Mouse (Mus musculus): ENCODE measurements at regions not wholly inside any gene's neighbourhood (a gene's known extent, or its start where the extent isn't known, plus 50 kb on each side); places are given as distances from the start of the nearest gene placed in this dataset.
"Not testable (repeated sequence)": the region's sequence is repeated elsewhere in the genome, so short reads cannot be mapped to it uniquely, and the experiment has no call there.

GRCm38 (mm10) chr14:87799803-87800202, 383.4 kb downstream of the Tdrd3 start:
- ATAC-seq (ENCODE audit: low FRiP score, low TSS enrichment) = peak; percentile 85

GRCm38 (mm10) chr14:87809664-87810063, 393.2 kb downstream of the Tdrd3 start:
- ATAC-seq (ENCODE audit: low FRiP score, low TSS enrichment) = not testable (repeated sequence)

More at GRCm38 (mm10) chr14:87799803-87800202, 383.4 kb downstream of the Tdrd3 start:
- no peaks in the 10 kb centered on the region for H3K27me3 ChIP-seq (ENCODE audit: control insufficient read depth, insufficient read depth, low read length)
- 73% methylated on average over 1 of the region's 1 CpGs for WGBS
- H3K4me1 ChIP-seq (ENCODE audit: control insufficient read depth, insufficient read depth, low read length) = no peaks in the 10 kb centered on the region
- no peaks in the 10 kb centered on the region for H3K9me3 ChIP-seq (ENCODE audit: control insufficient read depth, low read length)
- no peaks in the 10 kb centered on the region for H3K36me3 ChIP-seq (ENCODE audit: control insufficient read depth, insufficient read depth, low read length)
- H3K4me2 ChIP-seq (replicated peaks; ENCODE audit: low read depth, low read length) = no peak overlapping the region
- no peak overlapping the region for H3K9ac ChIP-seq (ENCODE audit: low read depth, low read length)
- no peak overlapping the region for H3K4me3 ChIP-seq (ENCODE audit: low read length)
- no peak overlapping the region for H3K27ac ChIP-seq (ENCODE audit: low read depth, low read length)

GRCm38 (mm10) chr14:87844120-87844519, 427.7 kb downstream of the Tdrd3 start:
- Histone ChIP-seq H3K9ac (ENCODE audit: low read depth, low read length) (no peak overlapping the region), H3K4me3 (ENCODE audit: low read length) (no peak overlapping the region), H3K4me1 (ENCODE audit: control insufficient read depth, insufficient read depth, low read length) (no peaks in the 10 kb centered on the region), H3K27me3 (ENCODE audit: control insufficient read depth, insufficient read depth, low read length) (no peaks in the 10 kb centered on the region), H3K9me3 (ENCODE audit: control insufficient read depth, low read length) (no peaks in the 10 kb centered on the region), H3K27ac (ENCODE audit: low read depth, low read length) (no peak overlapping the region), H3K36me3 (ENCODE audit: control insufficient read depth, insufficient read depth, low read length) (no peaks in the 10 kb centered on the region), H3K4me2 (replicated peaks; ENCODE audit: low read depth, low read length) (no peak overlapping the region)
- no peak for ATAC-seq (ENCODE audit: low FRiP score, low TSS enrichment)
- WGBS = 81% methylated on average over 2 of the region's 2 CpGs

More at GRCm38 (mm10) chr14:87809664-87810063, 393.2 kb downstream of the Tdrd3 start:
- H3K36me3 ChIP-seq (ENCODE audit: control insufficient read depth, insufficient read depth, low read length); H3K4me3 ChIP-seq (ENCODE audit: low read length); H3K27me3 ChIP-seq (ENCODE audit: control insufficient read depth, insufficient read depth, low read length); H3K4me2 ChIP-seq (replicated peaks; ENCODE audit: low read depth, low read length); H3K9me3 ChIP-seq (ENCODE audit: control insufficient read depth, low read length); H3K27ac ChIP-seq (ENCODE audit: low read depth, low read length); H3K9ac ChIP-seq (ENCODE audit: low read depth, low read length); H3K4me1 ChIP-seq (ENCODE audit: control insufficient read depth, insufficient read depth, low read length): not testable (repeated sequence)
- WGBS = 97% methylated on average over 15 of the region's 15 CpGs

GRCm38 (mm10) chr14:87861486-87861885, 445.0 kb downstream of the Tdrd3 start:
- H3K9me3 ChIP-seq (ENCODE audit: control insufficient read depth, low read length) = no peaks in the 10 kb centered on the region
- WGBS = 86% methylated on average over 3 of the region's 3 CpGs
- H3K4me2 ChIP-seq (replicated peaks; ENCODE audit: low read depth, low read length) = no peak overlapping the region
- no peak overlapping the region for H3K27ac ChIP-seq (ENCODE audit: low read depth, low read length)
- H3K9ac ChIP-seq (ENCODE audit: low read depth, low read length) = no peak overlapping the region
- no peak for ATAC-seq (ENCODE audit: low FRiP score, low TSS enrichment)
- H3K4me3 ChIP-seq (ENCODE audit: low read length) = no peak overlapping the region
- no peaks in the 10 kb centered on the region for H3K36me3 ChIP-seq (ENCODE audit: control insufficient read depth, insufficient read depth, low read length)
- no peaks in the 10 kb centered on the region for H3K27me3 ChIP-seq (ENCODE audit: control insufficient read depth, insufficient read depth, low read length)
- no peaks in the 10 kb centered on the region for H3K4me1 ChIP-seq (ENCODE audit: control insufficient read depth, insufficient read depth, low read length)

GRCm38 (mm10) chr14:87864388-87865215, 448.2 kb downstream of the Tdrd3 start:
- Histone ChIP-seq H3K4me1 (ENCODE audit: control insufficient read depth, insufficient read depth, low read length) (no peaks in the 10 kb centered on the region), H3K27me3 (ENCODE audit: control insufficient read depth, insufficient read depth, low read length) (no peaks in the 10 kb centered on the region), H3K9me3 (ENCODE audit: control insufficient read depth, low read length) (no peaks in the 10 kb centered on the region), H3K4me2 (replicated peaks; ENCODE audit: low read depth, low read length) (no peak overlapping the region), H3K4me3 (ENCODE audit: low read length) (no peak overlapping the region), H3K36me3 (ENCODE audit: control insufficient read depth, insufficient read depth, low read length) (no peaks in the 10 kb centered on the region), H3K27ac (ENCODE audit: low read depth, low read length) (no peak overlapping the region), H3K9ac (ENCODE audit: low read depth, low read length) (no peak overlapping the region)
- no peak for ATAC-seq (ENCODE audit: low FRiP score, low TSS enrichment)
- 90% methylated on average over 8 of the region's 9 CpGs for WGBS

GRCm38 (mm10) chr14:87865216-87866202, 449.1 kb downstream of the Tdrd3 start:
- Histone ChIP-seq H3K9ac (ENCODE audit: low read depth, low read length) (no peak overlapping the region), H3K9me3 (ENCODE audit: control insufficient read depth, low read length) (no peaks in the 10 kb centered on the region), H3K27ac (ENCODE audit: low read depth, low read length) (no peak overlapping the region), H3K4me2 (replicated peaks; ENCODE audit: low read depth, low read length) (no peak overlapping the region), H3K36me3 (ENCODE audit: control insufficient read depth, insufficient read depth, low read length) (no peaks in the 10 kb centered on the region), H3K4me1 (ENCODE audit: control insufficient read depth, insufficient read depth, low read length) (no peaks in the 10 kb centered on the region), H3K27me3 (ENCODE audit: control insufficient read depth, insufficient read depth, low read length) (no peaks in the 10 kb centered on the region), H3K4me3 (ENCODE audit: low read length) (no peak overlapping the region)
- ATAC-seq (ENCODE audit: low FRiP score, low TSS enrichment) = no peak
- WGBS = 78% methylated on average over 14 of the region's 14 CpGs

GRCm38 (mm10) chr14:87901784-87902183, 485.3 kb downstream of the Tdrd3 start:
- WGBS = 36% methylated on average over 3 of the region's 3 CpGs
- Histone ChIP-seq H3K27me3 (ENCODE audit: control insufficient read depth, insufficient read depth, low read length) (no peaks in the 10 kb centered on the region), H3K36me3 (ENCODE audit: control insufficient read depth, insufficient read depth, low read length) (no peaks in the 10 kb centered on the region), H3K9me3 (ENCODE audit: control insufficient read depth, low read length) (no peaks in the 10 kb centered on the region), H3K9ac (ENCODE audit: low read depth, low read length) (no peak overlapping the region), H3K27ac (ENCODE audit: low read depth, low read length) (no peak overlapping the region), H3K4me1 (ENCODE audit: control insufficient read depth, insufficient read depth, low read length) (no peaks in the 10 kb centered on the region), H3K4me2 (replicated peaks; ENCODE audit: low read depth, low read length) (no peak overlapping the region), H3K4me3 (ENCODE audit: low read length) (no peak overlapping the region)
- peak; percentile 73; the same call in 1 of the 2 replicates for ATAC-seq (ENCODE audit: low FRiP score, low TSS enrichment)

GRCm38 (mm10) chr14:87902416-87902815, 486.0 kb downstream of the Tdrd3 start:
- H3K36me3 ChIP-seq (ENCODE audit: control insufficient read depth, insufficient read depth, low read length) = no peaks in the 10 kb centered on the region

More at GRCm38 (mm10) chr14:87902416-87902815, 486.0 kb downstream of the Tdrd3 start:
- Histone ChIP-seq H3K4me2 (replicated peaks; ENCODE audit: low read depth, low read length) (no peak overlapping the region), H3K4me3 (ENCODE audit: low read length) (no peak overlapping the region), H3K4me1 (ENCODE audit: control insufficient read depth, insufficient read depth, low read length) (no peaks in the 10 kb centered on the region), H3K9me3 (ENCODE audit: control insufficient read depth, low read length) (no peaks in the 10 kb centered on the region), H3K27ac (ENCODE audit: low read depth, low read length) (no peak overlapping the region), H3K27me3 (ENCODE audit: control insufficient read depth, insufficient read depth, low read length) (no peaks in the 10 kb centered on the region), H3K9ac (ENCODE audit: low read depth, low read length) (no peak overlapping the region)
- WGBS = 81% methylated on average over 7 of the region's 7 CpGs
- no peak for ATAC-seq (ENCODE audit: low FRiP score, low TSS enrichment)

Measured in kidney, embryonic 14.5 days (tissue).